34 mouse cellular contexts compared by ENCODE assay signal in genomic region chr4:93488570-93488969, GRCm38 (mm10).
"Had no signal": no experiment of that assay in that cellular context is flagged by ENCODE, and none has a peak within 500 bp of the region (broad histone marks: within the 10 kb centered on the region; RNA-seq: fewer than 3 reads in every experiment).

No protein-coding gene starts in this region.

- H3K4me1 ChIP-seq: heart, embryonic 12.5 days; heart, embryonic 13.5 days; heart, embryonic 15.5 days; hindbrain, embryonic 10.5 days; hindbrain, embryonic 12.5 days; hindbrain, embryonic 13.5 days; hindbrain, embryonic 15.5 days; intestine, embryonic 15.5 days; kidney, embryonic 15.5 days had no signal

- H3K27ac ChIP-seq: heart, embryonic 13.5 days; heart, embryonic 15.5 days; hindbrain, embryonic 10.5 days; hindbrain, embryonic 12.5 days; hindbrain, embryonic 13.5 days; hindbrain, embryonic 14.5 days; hindbrain, embryonic 15.5 days; hindbrain, postnatal 0 days; intestine, embryonic 15.5 days; kidney, embryonic 15.5 days; kidney, postnatal 0 days; layer of hippocampus, adult 2 months; left cerebral cortex, adult 2 months had no signal

- H3K36me3 ChIP-seq: heart, embryonic 12.5 days; heart, embryonic 13.5 days; heart, embryonic 15.5 days; hindbrain, embryonic 10.5 days; hindbrain, embryonic 12.5 days; hindbrain, embryonic 13.5 days; hindbrain, embryonic 15.5 days; intestine, embryonic 15.5 days; kidney, embryonic 15.5 days had no signal

- DNase-seq: heart, postnatal 10 days; heart, postnatal 14 days; heart, postnatal 36 days; heart, postnatal 4 days; kidney, adult 11 months; kidney, adult 18-20 months; kidney, adult 2 months; kidney, adult 8-10 months; kidney, adult 9 months; kidney, postnatal 10 days; kidney, postnatal 14 days; kidney, postnatal 25 days; kidney, postnatal 36 days; kidney, postnatal 4 days; layer of hippocampus, adult 9-11 months; layer of hippocampus, postnatal 36 days had no signal

- H3K27me3 ChIP-seq: heart, embryonic 12.5 days; heart, embryonic 13.5 days; heart, embryonic 15.5 days; hindbrain, embryonic 12.5 days; hindbrain, embryonic 13.5 days; hindbrain, embryonic 15.5 days; intestine, embryonic 15.5 days; kidney, embryonic 15.5 days had no signal

- H3K9me3 ChIP-seq: heart, embryonic 12.5 days; heart, embryonic 13.5 days; heart, embryonic 15.5 days; hindbrain, embryonic 10.5 days; hindbrain, embryonic 12.5 days; hindbrain, embryonic 13.5 days; hindbrain, embryonic 15.5 days; intestine, embryonic 15.5 days; kidney, embryonic 15.5 days had no signal

- H3K4me3 ChIP-seq: heart, embryonic 12.5 days; heart, embryonic 13.5 days; heart, embryonic 15.5 days; hindbrain, embryonic 10.5 days; hindbrain, embryonic 12.5 days; hindbrain, embryonic 13.5 days; hindbrain, embryonic 15.5 days; intestine, embryonic 15.5 days; kidney, embryonic 15.5 days; layer of hippocampus, adult 2 months; left cerebral cortex, adult 2 months had no signal

- H3K9ac ChIP-seq: heart, embryonic 12.5 days; heart, embryonic 13.5 days; heart, embryonic 15.5 days; hindbrain, embryonic 12.5 days; hindbrain, embryonic 13.5 days; hindbrain, embryonic 14.5 days; hindbrain, embryonic 15.5 days; intestine, embryonic 15.5 days; kidney, embryonic 15.5 days had no signal

- ATAC-seq: hindbrain, embryonic 16.5 days; hindbrain, postnatal 0 days; inflammation-experienced regulatory T-cells, adult 6 months; intestine, embryonic 15.5 days; intestine, embryonic 16.5 days; intestine, postnatal 0 days had no signal
